Comparison of ENCODE assay signal across 13 mouse cellular contexts in the genomic region with DNA sequence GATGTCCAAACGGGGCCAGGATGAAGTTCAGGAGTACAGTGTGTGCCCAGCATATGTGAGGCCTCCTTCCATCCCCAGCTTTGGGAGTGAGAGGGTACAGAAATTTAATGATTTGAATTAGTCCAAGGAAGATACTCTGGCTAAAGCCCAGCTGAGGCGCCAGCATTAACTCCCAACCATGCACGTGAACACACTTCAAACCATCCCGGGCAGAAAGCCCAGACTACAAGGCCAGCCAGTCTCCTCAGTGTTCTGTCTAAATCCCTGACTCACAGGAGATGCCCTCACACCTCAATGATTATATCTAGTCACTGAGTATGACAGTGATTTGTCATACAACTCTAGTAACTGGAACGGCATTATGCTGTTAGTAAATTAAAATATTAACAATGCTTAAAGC. TPM values are rescaled to one million over a fixed set of nuclear protein-coding genes. Genes with fewer than 3 reads are reported as not detected.
DNase-seq lines count a peak whose midpoint lies in the region; ATAC-seq and TF ChIP-seq lines count a peak whose summit lies in the region.
"Had no signal": no experiment of that assay in that cellular context is flagged by ENCODE, and none has a peak within 500 bp of the region (broad histone marks: within the 10 kb centered on the region; RNA-seq: fewer than 3 reads in every experiment).

No protein-coding gene starts in this region.

- intact Hi-C loops in heart, postnatal 36 days (cut with DNase I): no loop called here

- H3K36me3 ChIP-seq in midbrain, embryonic 10.5 days: peaks cover 9% of the 10 kb centered on the region

- H3K27me3 ChIP-seq in Patski: no peaks in the 10 kb centered on the region
- no peaks in the 10 kb centered on the region for H3K27me3 ChIP-seq in midbrain, embryonic 10.5 days (ENCODE audit: low read depth, poor library complexity, severe bottlenecking)

- H3K4me3 ChIP-seq in midbrain, embryonic 10.5 days: no peak overlapping the region

- H3K9me3 ChIP-seq in midbrain, embryonic 10.5 days (replicated peaks): peaks cover 8% of the 10 kb centered on the region
- H3K9me3 ChIP-seq: G1E had no signal

- ATAC-seq in Patski: peak; percentile 94
- ATAC-seq in cerebellum, adult (ENCODE audit: insufficient number of reproducible peaks, low FRiP score, low TSS enrichment): peak; percentile 52; the same call in 1 of the 2 replicates
- no peak for ATAC-seq in erythroid progenitor cell, adult 5-6 weeks (replicated peaks; ENCODE audit: low FRiP score, poor library complexity, severe bottlenecking)

- POLR2A ChIA-PET in Patski (lab: Charles Lee): interaction anchor here (1.2 kb wide), 1 partner anchor 16 kb away, joined by 3 read pairs; no protein-coding TSS in a partner anchor

- in situ Hi-C loops in Patski (cut with MboI; ENCODE audit: low pct_unique_long_range_greater_than_20kb): no loop called here

- H3K27ac ChIP-seq in midbrain, embryonic 10.5 days (replicated peaks): no peak overlapping the region

- TF ChIP-seq CTCF in Patski (IDR thresholded peaks at IDR 0.05): no peak

- peak; percentile 41 to 68 for DNase-seq in kidney, adult 8-10 months
- DNase-seq in kidney, postnatal 4 days: no peak
- peak; percentile 83 for DNase-seq in Patski (ENCODE audit: low read depth, low spot score)
- peak; percentile 47 to 58 for DNase-seq in heart, postnatal 36 days
- DNase-seq in layer of hippocampus, adult 9-10 months (ENCODE audit: low spot score): no peak
- no peak for DNase-seq in midbrain, embryonic 10.5 days (ENCODE audit: low spot score)
- DNase-seq: gastrocnemius, postnatal 14 days had no signal

- CTCF ChIA-PET in Patski (lab: Charles Lee): interaction anchor here (0.8 to 2.7 kb wide), 4 partner anchors 8 to 54 kb away, joined by 3 to 16 read pairs (median 4); no protein-coding TSS in a partner anchor

- H3K4me1 ChIP-seq in midbrain, embryonic 10.5 days: no peaks in the 10 kb centered on the region

- WGBS in midbrain, embryonic 10.5 days: 87% methylated on average over 5 of the region's 5 CpGs

RNA-seq across cellular contexts. Expression of gene Ube2d2b, which starts 17.4 kb away (rescaled TPM):
- polyA plus RNA-seq in Patski (2021): not detected
- total RNA-seq in heart, postnatal 36 days (2021): not detected
- total RNA-seq in erythroid progenitor cell, adult 5-6 weeks (2015; ENCODE audit: low replicate concordance): not detected in 2 replicates
- 1.0 TPM in 1 of 2 replicates, not detected in the other for total RNA-seq in erythroid progenitor cell, adult 5-6 weeks (2017; ENCODE audit: low replicate concordance)
- 0.12 and 0.17 TPM in 2 replicates for polyA plus RNA-seq in midbrain, embryonic 10.5 days (2016; fragmentation: Nextera tagmentation; extraction: Ambion mirVana)
- total RNA-seq: common myeloid progenitor, adult 5-6 weeks; gastrocnemius, postnatal 14 days; left cerebral cortex, postnatal 10 days had no signal
- polyA plus RNA-seq: G1E; small intestine, adult 2 months had no signal

RNA-seq across cellular contexts. Expression of gene Evi5, which starts 27.6 kb away (rescaled TPM):
- 43.4 TPM for polyA plus RNA-seq in Patski (2021)
- total RNA-seq in heart, postnatal 36 days (2021): 10 to 100 TPM; 19.5 to 21.5 TPM
- total RNA-seq in erythroid progenitor cell, adult 5-6 weeks (2015; ENCODE audit: low replicate concordance): 287 and 323 TPM in 2 replicates
- 445 and 526 TPM in 2 replicates for total RNA-seq in erythroid progenitor cell, adult 5-6 weeks (2017; ENCODE audit: low replicate concordance)
- 42.3 and 45.0 TPM in 2 replicates for polyA plus RNA-seq in midbrain, embryonic 10.5 days (2016; fragmentation: Nextera tagmentation; extraction: Ambion mirVana)

RNA-seq across cellular contexts. Expression of gene Rpl5, which starts 53.0 kb away (rescaled TPM):
- polyA plus RNA-seq in Patski (2021): 68.3 TPM
- 10 to 100 TPM; 29.9 to 37.3 TPM for total RNA-seq in heart, postnatal 36 days (2021)
- 117 and 187 TPM in 2 replicates for total RNA-seq in erythroid progenitor cell, adult 5-6 weeks (2015; ENCODE audit: low replicate concordance)
- 70.6 and 101 TPM in 2 replicates for total RNA-seq in erythroid progenitor cell, adult 5-6 weeks (2017; ENCODE audit: low replicate concordance)
- 79.8 and 89.8 TPM in 2 replicates for polyA plus RNA-seq in midbrain, embryonic 10.5 days (2016; fragmentation: Nextera tagmentation; extraction: Ambion mirVana)

Comparison
In these comparisons a context has a peak if more than half of its experiments do, and no peak if none do; other contexts are left out.
1. DNase-seq: peak in kidney, adult 8-10 months (2 of 2), Patski (single experiment) and heart, postnatal 36 days (2 of 2); none in kidney, postnatal 4 days (0 of 2), layer of hippocampus, adult 9-10 months (single experiment) and midbrain, embryonic 10.5 days (single experiment).
2. RNA of gene Evi5, which starts 27.6 kb away (total RNA-seq): 287 to 526 TPM in erythroid progenitor cell, adult 5-6 weeks; 19.5 to 21.5 TPM in heart, postnatal 36 days; every median in the first group is over 10 times any median in the second.